Mouse (Mus musculus): Measurements from ENCODE around the gene Kit.

The Kit gene

DNA sequence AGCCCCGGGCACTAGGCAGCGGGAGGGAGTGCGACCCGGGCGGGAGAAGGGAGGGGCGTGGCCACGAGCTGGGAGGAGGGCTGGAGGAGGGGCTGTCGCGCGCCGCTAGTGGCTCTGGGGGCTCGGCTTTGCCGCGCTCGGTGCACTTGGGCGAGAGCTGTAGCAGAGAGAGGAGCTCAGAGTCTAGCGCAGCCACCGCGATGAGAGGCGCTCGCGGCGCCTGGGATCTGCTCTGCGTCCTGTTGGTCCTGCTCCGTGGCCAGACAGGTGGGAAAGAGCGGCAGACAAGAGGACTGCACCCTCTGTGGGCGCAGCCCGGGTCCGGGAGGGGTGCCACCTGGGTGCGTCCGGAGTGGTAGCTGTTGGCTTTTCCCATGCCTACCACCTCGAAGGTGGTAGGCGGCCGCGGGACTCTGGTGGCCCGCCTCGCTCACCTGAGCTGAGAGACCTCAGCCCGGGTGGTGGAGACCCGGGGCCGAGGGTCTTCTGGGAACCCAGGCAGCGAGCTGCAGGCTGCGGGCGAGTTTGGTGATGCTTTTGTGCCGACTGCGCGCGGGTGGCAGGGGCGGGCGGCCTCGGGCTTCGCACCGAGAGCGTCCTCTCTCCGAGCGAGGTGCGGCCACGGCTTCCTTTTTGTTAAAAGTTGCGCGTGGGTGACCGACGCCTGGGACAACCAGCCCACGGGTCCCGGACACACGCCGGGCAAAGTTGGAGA lies at the start of gene Kit:
Gene Kit (plus strand): TSS at position 65 of the 715 bp plus-strand sequence.
- DNase-seq (ENCODE audit: low read depth, low spot score) = peak; percentile 75

GRCm38 (mm10) chr5:75536156-75536555 lies 38.6 kb upstream of the Kit start:
- no peak for DNase-seq (ENCODE audit: low read depth, low spot score)

GRCm38 (mm10) chr5:75537717-75538116 lies 37.0 kb upstream of the Kit start:
- DNase-seq (ENCODE audit: low read depth, low spot score) = no peak

GRCm38 (mm10) chr5:75538458-75538857 lies 36.3 kb upstream of the Kit start:
- no peak for DNase-seq (ENCODE audit: low read depth, low spot score)

- DNase-seq (ENCODE audit: low read depth, low spot score) = no peak
These were observed 35.6 kb upstream of the Kit start for GRCm38 (mm10) chr5:75539098-75539497.

DNA sequence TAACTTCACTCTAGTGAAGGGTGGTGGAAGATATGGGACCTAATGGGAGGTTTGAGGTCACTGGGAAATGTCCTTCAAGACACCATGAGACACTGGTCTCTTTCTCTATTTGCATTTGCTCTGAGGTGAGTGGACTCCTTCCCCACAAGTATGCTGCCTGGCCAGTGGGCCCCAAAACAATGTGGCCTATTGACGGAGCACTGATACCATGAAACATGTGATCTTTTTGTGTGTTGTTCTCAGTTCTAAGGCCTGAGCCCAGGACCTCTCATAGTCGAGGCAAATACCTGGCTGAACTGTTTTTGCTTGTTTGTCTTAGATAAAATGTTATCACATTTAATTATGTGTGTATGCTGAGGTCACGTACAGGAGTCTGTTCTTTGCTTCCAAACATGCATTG lies 31.0 kb upstream of the Kit start:
- no peak for DNase-seq (ENCODE audit: low read depth, low spot score)

GRCm38 (mm10) chr5:75544472-75545264 lies 30.0 kb upstream of the Kit start:
- DNase-seq (ENCODE audit: low read depth, low spot score) = no peak

- no peak for DNase-seq (ENCODE audit: low read depth, low spot score)
These were observed 29.5 kb upstream of the Kit start for GRCm38 (mm10) chr5:75545265-75545643.

- DNase-seq (ENCODE audit: low read depth, low spot score) = no peak
These were observed 21.7 kb upstream of the Kit start for GRCm38 (mm10) chr5:75553021-75553420.

GRCm38 (mm10) chr5:75557636-75558035 lies 17.1 kb upstream of the Kit start:
- no peak for DNase-seq (ENCODE audit: low read depth, low spot score)

GRCm38 (mm10) chr5:75559291-75559690 lies 15.4 kb upstream of the Kit start:
- DNase-seq (ENCODE audit: low read depth, low spot score) = no peak

- no peak for DNase-seq (ENCODE audit: low read depth, low spot score)
These were observed 13.5 kb upstream of the Kit start for GRCm38 (mm10) chr5:75561231-75561630.

DNA sequence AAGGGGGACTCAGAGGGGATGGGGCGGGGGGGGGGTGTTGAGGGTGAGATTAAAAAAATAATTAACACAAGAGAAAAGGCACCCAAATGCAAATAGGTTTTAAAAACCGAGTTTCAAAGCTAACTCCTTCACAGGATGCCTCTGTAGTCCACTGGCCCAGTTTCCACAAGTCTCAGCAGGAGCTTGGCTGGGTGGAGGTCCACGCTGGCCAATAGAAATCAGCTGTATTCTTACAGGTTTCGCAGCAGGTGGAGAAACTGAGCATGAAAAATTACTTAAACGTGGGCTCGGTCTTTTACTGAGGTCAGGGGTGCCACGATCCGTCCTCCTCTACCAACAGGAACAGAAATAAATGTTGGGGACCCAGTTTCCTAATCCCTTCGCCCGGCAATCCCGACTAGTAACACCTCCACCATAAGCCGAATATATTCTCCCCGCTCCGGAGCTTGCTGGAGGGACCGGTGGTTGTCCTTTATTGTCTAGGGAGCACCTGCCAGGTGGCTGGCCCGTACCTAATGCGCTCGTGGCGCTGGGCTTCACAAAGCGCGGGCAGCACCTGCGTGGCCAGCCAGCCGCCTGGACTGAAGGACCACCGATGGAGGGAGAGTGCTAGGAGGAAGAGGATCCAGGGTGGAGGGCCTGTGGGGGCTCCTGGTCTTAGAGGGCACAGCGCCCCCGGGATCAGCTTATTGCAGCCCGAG lies 415 bp upstream of the Kit start:
- DNase-seq (ENCODE audit: low read depth, low spot score) = no peak

GRCm38 (mm10) chr5:75575567-75576515 lies 1.1 kb downstream of the Kit start:
- no peak for DNase-seq (ENCODE audit: low read depth, low spot score)

GRCm38 (mm10) chr5:75576741-75577140 lies 2.0 kb downstream of the Kit start:
- DNase-seq (ENCODE audit: low read depth, low spot score) = no peak

DNA sequence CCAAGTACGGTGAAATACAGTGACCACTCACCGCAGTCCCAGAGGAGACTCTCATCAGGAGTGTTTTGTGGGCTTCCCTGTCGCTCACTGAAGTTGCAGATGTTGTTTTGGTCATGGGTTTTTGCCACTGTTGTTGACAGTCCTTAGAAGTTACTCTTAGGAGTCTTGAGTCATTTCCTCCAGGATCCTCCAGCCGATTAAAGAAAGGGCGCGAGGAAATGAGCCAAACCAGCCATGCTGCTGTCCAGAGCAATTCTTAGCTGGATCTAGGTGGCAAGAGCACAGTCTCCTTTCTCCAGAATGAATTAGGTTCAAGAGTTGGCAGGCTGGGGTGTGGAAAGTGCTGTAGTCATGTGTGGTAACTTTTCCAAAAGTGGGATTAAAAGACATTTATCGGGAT lies 3.4 kb downstream of the Kit start:
- DNase-seq (ENCODE audit: low read depth, low spot score) = no peak

DNA sequence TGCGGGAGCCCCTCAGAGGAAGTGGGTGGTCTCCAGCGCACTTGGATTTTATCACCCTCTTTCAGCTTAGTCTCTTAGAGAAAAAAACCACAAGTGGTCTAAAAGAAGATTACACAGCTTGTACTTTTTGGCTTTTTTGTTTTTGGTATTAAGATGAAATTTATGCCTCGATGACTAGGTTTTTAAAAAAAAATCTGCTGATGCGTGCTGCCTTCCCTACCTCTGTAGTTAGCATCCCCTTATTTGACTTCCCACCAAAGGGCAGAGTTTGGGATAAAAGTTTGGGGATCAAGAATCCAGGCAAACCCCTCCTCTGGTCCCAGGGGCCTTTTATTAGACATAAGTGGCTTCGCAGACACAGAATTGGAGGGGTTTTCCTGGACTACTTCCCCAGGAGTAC lies 4.5 kb downstream of the Kit start:
- DNase-seq (ENCODE audit: low read depth, low spot score) = no peak

GRCm38 (mm10) chr5:75579646-75580268 lies 5.0 kb downstream of the Kit start:
- no peak for DNase-seq (ENCODE audit: low read depth, low spot score)

DNA sequence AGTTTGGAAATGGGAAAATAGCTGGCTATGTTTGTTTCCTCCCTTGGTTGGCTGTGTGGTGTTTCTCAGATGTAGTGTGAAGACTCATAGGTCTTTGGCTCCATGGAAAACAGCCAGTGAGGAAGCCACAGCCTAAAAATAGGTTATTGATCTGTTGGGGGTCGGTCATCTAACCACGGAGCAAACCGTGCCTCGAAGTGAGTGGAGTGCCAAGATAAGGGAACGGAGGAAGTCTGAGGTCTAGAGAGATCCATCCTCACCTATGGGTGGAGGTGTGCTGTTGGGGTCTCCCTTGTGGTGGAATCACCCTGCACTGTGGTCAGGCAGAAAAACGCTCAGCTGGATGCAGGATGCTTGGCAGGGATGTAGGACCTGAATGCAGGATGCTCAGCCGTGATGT lies 7.2 kb downstream of the Kit start:
- no peak for DNase-seq (ENCODE audit: low read depth, low spot score)

DNA sequence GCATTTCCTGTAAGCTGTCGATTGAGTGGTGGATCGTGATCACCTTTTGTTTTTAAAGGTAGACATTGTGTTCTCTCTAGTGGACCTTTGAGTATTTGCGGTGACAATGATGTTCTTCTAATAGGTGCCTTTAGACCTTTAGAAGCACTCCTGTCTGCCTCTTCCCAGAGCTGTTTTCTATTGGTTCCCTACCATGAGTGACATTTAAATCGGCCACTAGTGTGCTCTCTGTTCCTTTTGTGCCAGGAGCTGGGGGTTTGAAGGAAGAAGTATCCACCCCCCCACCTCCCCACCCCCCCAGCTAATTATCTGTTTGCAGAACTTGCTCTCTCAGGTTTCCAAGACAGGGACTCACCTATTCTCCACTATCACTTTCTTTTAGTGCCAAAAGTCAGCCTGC lies 13.1 kb downstream of the Kit start:
- no peak for DNase-seq (ENCODE audit: low read depth, low spot score)
